Mouse (Mus musculus) heart, embryonic 15.5 days (tissue): ENCODE measurements at regions not wholly inside any gene's neighbourhood (a gene's known extent, or its start where the extent isn't known, plus 50 kb on each side); places are given as distances from the start of the nearest gene placed in this dataset.

ENCODE experiments used
- ATAC-seq: fragments of 200-750 bp; cut with Nextera tagmentation; replicated peaks from 2 replicates; pipeline ENCODE4 v1.8.0; 2017; ENCODE audit warnings: low read depth, moderate TSS enrichment; ENCODE audit not compliant: insufficient number of reproducible peaks, insufficient read depth, low FRiP score
- H3K27ac ChIP-seq: fragments of 300-500 bp; sonication (generic); 2 replicates; pipeline ENCODE4 v1.5.1; 2015; ENCODE audit warnings: mild to moderate bottlenecking, inconsistent platforms
- H3K27me3 ChIP-seq: fragments of 300-500 bp; sonication (generic); 2 replicates; pipeline ENCODE4 v1.6.1; 2015; ENCODE audit warnings: inconsistent platforms
- H3K36me3 ChIP-seq: fragments of 300-500 bp; sonication (generic); 2 replicates; pipeline ENCODE4 v1.6.1; 2015; ENCODE audit warnings: mild to moderate bottlenecking, inconsistent platforms
- H3K4me1 ChIP-seq: fragments of 300-500 bp; sonication (generic); replicated peaks from 2 replicates; pipeline ENCODE4 v1.6.1; 2015; ENCODE audit warnings: inconsistent platforms
- H3K4me2 ChIP-seq: fragments of 300-500 bp; sonication (generic); 2 replicates; pipeline ENCODE4 v1.6.1; 2015; ENCODE audit warnings: inconsistent platforms, mild to moderate bottlenecking, moderate library complexity
- H3K4me3 ChIP-seq: fragments of 300-500 bp; sonication (generic); 2 replicates; pipeline ENCODE4 v1.5.1; 2015; ENCODE audit warnings: mild to moderate bottlenecking, inconsistent platforms
- H3K9ac ChIP-seq: fragments of 300-500 bp; sonication (generic); 2 replicates; pipeline ENCODE4 v1.6.1; 2015; ENCODE audit warnings: mild to moderate bottlenecking, inconsistent platforms
- H3K9me3 ChIP-seq: fragments of 300-500 bp; sonication (generic); replicated peaks from 2 replicates; pipeline ENCODE4 v1.6.1; 2016; ENCODE audit warnings: inconsistent platforms
- WGBS: fragments of 180-500 bp; shearing (Covaris S2); methylation state at CpG from one replicate; pipeline ENCODE4 v1.1.7; 2015; ENCODE audit warnings: mixed read lengths; 5-methylcytosine and 5-hydroxymethylcytosine counted together

DNA sequence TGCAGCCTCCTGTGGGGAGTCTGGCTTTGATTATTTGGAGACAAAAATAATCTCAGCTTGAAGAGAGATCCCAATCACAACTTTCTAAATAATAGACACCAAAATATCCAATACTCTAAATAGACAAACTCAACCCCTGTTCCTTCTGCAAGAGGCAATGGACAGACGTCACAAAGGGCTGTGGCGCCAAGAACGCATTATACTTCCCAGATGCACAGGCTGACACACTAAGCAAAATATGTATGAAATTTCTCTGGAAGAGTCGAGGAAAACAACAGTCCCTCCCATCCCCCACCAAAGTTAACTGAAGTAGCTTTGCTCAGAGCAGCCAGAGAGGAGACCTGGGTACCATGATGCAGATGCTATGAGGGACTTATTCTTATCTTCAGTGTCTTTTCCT lies 229.9 kb downstream of the Map2k4 start:
- H3K9ac ChIP-seq: no peak overlapping the region
- H3K36me3 ChIP-seq: no peaks in the 10 kb centered on the region
- no peaks in the 10 kb centered on the region for H3K27me3 ChIP-seq
- ATAC-seq: no peak
- H3K9me3 ChIP-seq: no peaks in the 10 kb centered on the region
- 66% methylated on average over 4 of the region's 4 CpGs for WGBS
- H3K4me3 ChIP-seq: no peak overlapping the region
- H3K27ac ChIP-seq: no peak overlapping the region
- H3K4me1 ChIP-seq: no peaks in the 10 kb centered on the region
- H3K4me2 ChIP-seq: no peak overlapping the region

DNA sequence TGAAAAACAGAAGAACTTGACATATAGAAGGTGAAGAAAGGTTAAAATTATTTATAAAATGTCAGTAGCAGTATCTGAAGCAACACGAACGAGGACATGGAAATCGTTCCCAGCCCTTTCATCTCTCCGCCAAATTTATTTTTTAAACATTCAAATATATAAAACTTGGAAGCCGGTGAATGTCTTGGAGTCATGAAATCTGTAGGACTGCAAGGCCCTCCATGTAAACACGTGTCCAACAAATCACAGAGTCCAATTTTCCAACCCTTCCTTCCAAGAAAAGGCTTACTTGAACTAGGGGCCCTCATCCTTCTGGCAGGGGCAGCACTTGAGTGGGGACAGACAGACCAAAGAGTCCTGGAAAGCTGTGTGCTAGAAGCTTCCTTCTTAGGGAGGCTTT lies 237.0 kb downstream of the Map2k4 start:
- Histone ChIP-seq H3K9me3 (no peaks in the 10 kb centered on the region), H3K27ac (no peak overlapping the region), H3K27me3 (no peaks in the 10 kb centered on the region), H3K4me2 (no peak overlapping the region), H3K4me1 (no peaks in the 10 kb centered on the region), H3K36me3 (no peaks in the 10 kb centered on the region), H3K4me3 (no peak overlapping the region), H3K9ac (no peak overlapping the region)
- ATAC-seq: no peak
- WGBS: 77% methylated on average over 6 of the region's 6 CpGs

DNA sequence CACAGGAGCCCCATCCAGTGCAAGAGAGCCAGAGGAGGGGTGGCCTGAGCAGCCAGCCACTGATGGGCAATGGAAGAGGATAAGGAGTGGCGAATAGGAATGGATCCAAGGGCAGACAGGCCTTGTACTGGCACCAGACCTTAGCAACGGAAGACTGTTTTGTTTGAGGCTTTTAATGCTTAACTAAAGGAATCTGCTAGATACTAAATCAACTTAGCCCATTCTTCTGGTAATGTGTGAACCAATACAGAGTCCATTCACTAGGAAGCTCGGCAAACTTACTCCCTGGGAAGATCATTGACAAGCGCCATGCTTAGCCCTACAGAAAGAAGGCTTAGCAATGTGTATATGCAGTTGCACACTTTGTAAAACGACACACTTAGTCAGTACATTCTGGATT lies 243.8 kb downstream of the Map2k4 start:
- Histone ChIP-seq H3K9ac (no peak overlapping the region), H3K4me2 (no peak overlapping the region), H3K27me3 (no peaks in the 10 kb centered on the region), H3K27ac (no peak overlapping the region), H3K9me3 (no peaks in the 10 kb centered on the region), H3K4me3 (no peak overlapping the region), H3K36me3 (no peaks in the 10 kb centered on the region), H3K4me1 (no peaks in the 10 kb centered on the region)
- WGBS: 91% methylated on average over 5 of the region's 5 CpGs
- ATAC-seq: no peak

DNA sequence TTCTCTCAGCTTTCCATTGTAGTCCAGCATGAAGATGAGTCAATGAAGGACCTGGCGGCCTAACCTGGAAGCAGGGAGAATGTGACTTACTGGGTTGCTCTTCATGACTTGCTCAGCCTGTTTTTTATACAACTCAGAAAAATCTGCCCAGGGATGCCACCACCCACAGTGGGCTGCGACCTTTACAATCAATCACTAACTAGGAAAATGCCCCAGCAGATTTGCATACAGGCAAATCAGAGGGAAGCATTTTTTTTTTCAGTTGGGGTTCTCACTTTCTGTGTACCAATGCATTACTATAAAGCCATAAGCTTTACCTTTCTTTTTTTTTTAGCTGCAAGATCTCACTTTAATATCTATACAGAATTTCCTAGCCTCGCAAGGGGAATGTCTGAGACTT lies 244.5 kb downstream of the Map2k4 start:
- no peaks in the 10 kb centered on the region for H3K4me1 ChIP-seq
- H3K27ac ChIP-seq: no peak overlapping the region
- no peaks in the 10 kb centered on the region for H3K36me3 ChIP-seq
- ATAC-seq: no peak
- no peak overlapping the region for H3K4me2 ChIP-seq
- H3K27me3 ChIP-seq: no peaks in the 10 kb centered on the region
- no peak overlapping the region for H3K4me3 ChIP-seq
- WGBS: 86% methylated on average over 3 of the region's 3 CpGs
- H3K9me3 ChIP-seq: no peaks in the 10 kb centered on the region
- no peak overlapping the region for H3K9ac ChIP-seq

DNA sequence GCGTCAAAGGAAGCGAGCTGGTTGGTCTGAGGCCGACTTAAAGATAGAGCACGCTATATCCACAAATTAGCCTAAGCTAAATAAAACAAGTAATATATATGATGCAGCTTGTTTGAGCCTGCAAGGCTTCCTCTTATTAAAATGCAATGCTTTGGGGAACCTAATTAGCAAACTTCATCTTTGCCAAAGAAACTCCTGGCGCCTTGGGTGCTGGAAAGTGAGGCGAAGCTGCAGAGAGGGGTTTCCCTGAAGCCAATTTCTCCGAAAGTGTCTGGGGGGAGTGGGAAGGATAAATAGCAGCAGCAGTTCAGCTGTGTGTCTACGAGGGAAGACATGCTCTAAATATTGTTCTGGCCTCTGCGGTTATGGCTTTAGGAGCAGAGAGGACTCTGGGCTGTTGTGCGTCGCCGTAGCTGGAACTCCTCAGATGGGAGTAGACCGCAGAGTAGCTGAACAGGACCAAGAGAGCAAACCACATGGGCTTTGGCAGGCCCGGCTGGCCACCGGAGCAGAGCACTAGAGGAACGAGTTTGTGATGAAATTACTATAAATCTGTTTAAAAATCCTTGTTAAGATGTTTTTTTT lies 251.0 kb downstream of the Map2k4 start:
- Histone ChIP-seq H3K9ac (no peak overlapping the region), H3K27ac (no peak overlapping the region), H3K4me2 (no peak overlapping the region), H3K4me3 (no peak overlapping the region), H3K27me3 (no peaks in the 10 kb centered on the region), H3K4me1 (no peaks in the 10 kb centered on the region), H3K36me3 (no peaks in the 10 kb centered on the region), H3K9me3 (no peaks in the 10 kb centered on the region)
- 82% methylated on average over 16 of the region's 16 CpGs for WGBS
- no peak for ATAC-seq

DNA sequence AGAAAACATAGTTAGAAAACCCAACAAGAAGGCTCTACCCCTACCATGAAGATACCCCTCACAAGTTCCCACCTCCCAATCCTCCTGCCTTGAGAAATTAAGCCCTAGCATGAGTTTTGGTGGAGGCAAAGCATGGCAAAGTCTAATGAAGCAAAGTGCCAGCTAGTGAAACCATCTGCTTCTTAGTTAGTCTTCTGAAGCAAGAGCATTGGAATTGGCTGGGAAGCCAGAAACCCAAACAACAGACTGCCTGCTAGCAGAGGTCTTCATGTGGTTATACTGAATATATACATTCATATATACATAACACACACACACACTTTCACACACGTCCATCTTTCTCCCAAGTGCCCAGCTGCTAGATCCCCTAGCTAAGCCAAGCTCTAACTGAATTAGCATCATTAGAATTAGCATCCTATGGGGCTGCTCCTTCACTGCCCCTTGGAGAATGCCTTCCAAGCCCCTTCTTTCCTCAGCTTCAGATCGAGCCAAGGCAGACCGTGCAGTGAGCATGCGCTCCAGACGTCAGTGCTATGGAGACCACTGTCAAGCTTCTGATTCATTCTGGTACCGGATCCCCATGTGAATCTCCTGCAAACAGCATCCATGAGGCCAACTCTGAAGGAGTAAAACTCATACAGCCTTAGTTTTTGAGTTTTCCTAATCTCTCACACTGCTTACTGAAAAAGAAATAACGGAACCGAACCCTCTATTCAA lies 252.2 kb downstream of the Map2k4 start:
- Histone ChIP-seq H3K4me1 (no peaks in the 10 kb centered on the region), H3K4me3 (no peak overlapping the region), H3K27ac (no peak overlapping the region), H3K27me3 (no peaks in the 10 kb centered on the region), H3K36me3 (no peaks in the 10 kb centered on the region), H3K9ac (no peak overlapping the region), H3K4me2 (no peak overlapping the region), H3K9me3 (no peaks in the 10 kb centered on the region)
- ATAC-seq: no peak
- WGBS: 91% methylated on average over 8 of the region's 8 CpGs

DNA sequence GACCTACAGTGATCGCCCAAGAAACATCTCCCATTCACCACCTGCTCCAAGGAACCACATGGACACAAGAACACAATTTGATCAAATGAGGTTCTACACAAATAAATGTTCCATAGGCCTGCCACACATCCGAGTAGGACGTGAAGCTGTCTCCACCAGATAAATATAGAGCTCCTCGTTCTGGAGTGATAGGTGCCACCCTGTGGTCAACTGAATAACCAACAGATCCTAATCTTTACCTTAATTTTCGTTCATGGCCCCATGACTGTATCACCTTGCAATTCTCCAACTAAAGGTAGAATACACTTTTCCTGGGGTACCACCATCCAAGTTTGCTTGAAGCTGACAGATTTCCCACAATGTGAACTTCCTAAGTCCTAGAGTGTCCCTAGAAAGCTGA lies 257.4 kb downstream of the Map2k4 start:
- Histone ChIP-seq H3K4me2 (no peak overlapping the region), H3K9me3 (no peaks in the 10 kb centered on the region), H3K36me3 (no peaks in the 10 kb centered on the region), H3K27me3 (no peaks in the 10 kb centered on the region), H3K4me3 (no peak overlapping the region), H3K9ac (no peak overlapping the region), H3K4me1 (no peaks in the 10 kb centered on the region), H3K27ac (no peak overlapping the region)
- 61% methylated on average over 5 of the region's 5 CpGs for WGBS
- ATAC-seq: no peak

DNA sequence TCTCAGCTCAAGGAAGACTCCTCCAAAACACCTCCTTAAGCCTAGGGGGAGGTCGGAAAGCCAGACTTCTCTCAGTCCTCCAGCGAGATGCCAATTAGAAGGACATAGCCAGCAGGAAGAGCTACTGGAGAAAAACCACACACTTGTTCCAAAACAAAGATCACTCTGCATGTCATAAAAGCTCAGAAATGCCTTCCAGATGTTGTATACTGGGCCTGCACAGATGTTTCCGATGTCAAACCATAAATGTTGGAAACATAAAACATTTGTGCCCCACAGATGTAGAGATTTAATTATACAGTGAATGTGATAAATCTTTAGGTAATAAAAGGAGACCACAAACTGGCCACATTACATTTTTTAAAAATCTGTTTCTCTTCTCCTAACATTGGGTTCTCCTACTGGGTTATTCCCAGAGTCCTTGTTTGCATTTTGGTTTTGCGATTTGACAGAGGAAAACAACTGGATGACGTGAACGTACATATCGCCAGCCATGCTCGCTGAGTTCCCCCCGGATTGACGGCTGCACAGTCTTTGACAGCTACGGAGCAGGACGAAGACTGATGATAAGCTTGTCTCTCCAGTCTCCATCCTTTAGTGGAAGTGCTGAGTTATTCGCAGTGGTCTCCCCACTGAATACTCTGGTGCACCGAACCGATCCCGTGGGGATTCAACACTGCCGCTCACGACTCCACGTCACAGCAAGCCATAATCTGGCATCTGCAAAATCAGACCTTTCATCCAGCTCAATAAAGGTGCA lies 235.5 kb upstream of the Myocd start:
- no peaks in the 10 kb centered on the region for H3K36me3 ChIP-seq
- H3K4me3 ChIP-seq: no peak overlapping the region
- no peaks in the 10 kb centered on the region for H3K27me3 ChIP-seq
- H3K4me1 ChIP-seq: no peaks in the 10 kb centered on the region
- no peak overlapping the region for H3K27ac ChIP-seq
- H3K9me3 ChIP-seq: no peaks in the 10 kb centered on the region
- WGBS: 73% methylated on average over 19 of the region's 19 CpGs
- no peak overlapping the region for H3K9ac ChIP-seq
- no peak for ATAC-seq
- H3K4me2 ChIP-seq: no peak overlapping the region

DNA sequence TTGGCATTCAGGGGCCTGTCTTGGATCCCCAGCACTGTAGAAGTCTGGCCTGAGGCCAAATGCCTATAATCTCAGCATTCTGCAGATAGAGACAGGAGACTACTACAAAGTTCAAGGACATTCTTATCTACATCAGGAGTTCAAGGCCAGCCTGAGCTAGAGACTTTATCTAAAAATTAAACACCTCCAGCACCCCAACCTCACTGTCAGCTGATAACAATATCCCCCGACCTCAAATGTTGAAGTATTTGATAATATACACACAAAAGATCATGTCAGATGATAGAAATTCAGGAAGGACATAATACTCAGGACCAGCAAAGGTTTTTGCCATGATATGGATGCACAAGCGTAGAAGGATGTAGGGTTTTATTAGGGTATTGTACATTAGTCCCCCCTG lies 228.2 kb upstream of the Myocd start:
- Histone ChIP-seq H3K9me3 (no peaks in the 10 kb centered on the region), H3K9ac (no peak overlapping the region), H3K4me2 (no peak overlapping the region), H3K27ac (no peak overlapping the region), H3K4me3 (no peak overlapping the region), H3K36me3 (no peaks in the 10 kb centered on the region), H3K4me1 (peaks cover 5% of the 10 kb centered on the region), H3K27me3 (0 out of 2 replicates have a peak, but pooled peaks cover 2% of the 10 kb centered on the region)
- WGBS: 58% methylated on average over 2 of the region's 2 CpGs
- ATAC-seq: no peak

DNA sequence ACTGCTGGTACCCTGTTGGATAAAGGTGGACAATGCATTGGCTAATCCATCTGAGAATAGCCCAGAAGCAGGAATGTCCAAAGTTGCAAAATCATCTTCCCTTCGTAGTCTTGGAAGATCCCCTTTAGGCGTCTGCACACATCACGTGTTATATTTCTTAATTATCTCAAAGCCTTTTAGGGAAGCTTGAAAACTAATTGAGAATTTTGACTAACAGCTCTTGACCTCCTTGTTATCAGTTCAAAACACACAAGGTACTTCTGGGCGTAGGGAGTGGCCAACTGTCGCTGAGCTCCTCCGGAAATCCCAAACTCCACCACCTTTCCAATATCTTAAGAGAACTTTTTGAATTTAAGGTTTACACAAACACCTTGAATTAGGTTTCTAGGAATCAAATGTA lies 227.6 kb upstream of the Myocd start:
- no peak overlapping the region for H3K4me3 ChIP-seq
- ATAC-seq: no peak

DNA sequence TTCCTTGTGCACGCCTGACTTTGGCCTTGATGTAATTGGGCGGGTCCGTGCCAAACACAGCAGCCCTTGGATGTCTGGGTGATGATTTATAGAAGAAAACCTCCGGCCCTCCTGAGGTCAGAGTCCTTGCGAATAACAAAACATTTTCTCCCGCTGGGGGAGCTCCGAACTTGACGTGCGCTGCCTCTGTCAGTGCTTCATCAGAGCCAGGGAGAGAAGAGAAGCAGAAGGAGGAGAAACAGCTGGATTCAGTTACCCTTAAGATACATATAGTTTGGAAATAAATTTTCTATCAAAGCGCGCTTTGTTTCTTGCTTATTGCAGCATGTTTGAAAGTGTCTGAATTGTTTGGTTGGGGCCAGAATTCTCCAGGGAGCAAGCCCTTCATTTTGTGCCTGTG lies 225.2 kb upstream of the Myocd start:
- 18% methylated on average over 11 of the region's 11 CpGs for WGBS
- ATAC-seq: no peak
- Histone ChIP-seq H3K4me2 (0 out of 2 replicates have a peak overlapping the region, but pooled peaks have one; percentile 6), H3K27ac (no peak overlapping the region), H3K4me1 (peaks cover 5% of the 10 kb centered on the region), H3K9ac (no peak overlapping the region), H3K27me3 (0 out of 2 replicates have a peak, but pooled peaks cover 2% of the 10 kb centered on the region), H3K36me3 (no peaks in the 10 kb centered on the region), H3K9me3 (no peaks in the 10 kb centered on the region), H3K4me3 (no peak overlapping the region)

More for the DNA sequence above, 227.6 kb upstream of the Myocd start:
- H3K36me3 ChIP-seq: no peaks in the 10 kb centered on the region
- H3K4me1 ChIP-seq: peaks cover 5% of the 10 kb centered on the region
- H3K9ac ChIP-seq: no peak overlapping the region
- H3K27me3 ChIP-seq: 0 out of 2 replicates have a peak, but pooled peaks cover 2% of the 10 kb centered on the region
- H3K27ac ChIP-seq: no peak overlapping the region
- no peak overlapping the region for H3K4me2 ChIP-seq
- H3K9me3 ChIP-seq: no peaks in the 10 kb centered on the region
- 88% methylated on average over 6 of the region's 6 CpGs for WGBS
